Mouse (Mus musculus) heart, adult 9 months (tissue): ENCODE measurements around the gene Gm13696.
"Not testable (repeated sequence)": the region's sequence is repeated elsewhere in the genome, so short reads cannot be mapped to it uniquely, and the experiment has no call there.

Experiments
- DNase-seq, 2 experiments: peaks; one replicate each; pipeline ENCODE4 v3.0.0; 2022; ENCODE audit warnings: low spot score in 2 of 2

Gm13696 gene

DNA sequence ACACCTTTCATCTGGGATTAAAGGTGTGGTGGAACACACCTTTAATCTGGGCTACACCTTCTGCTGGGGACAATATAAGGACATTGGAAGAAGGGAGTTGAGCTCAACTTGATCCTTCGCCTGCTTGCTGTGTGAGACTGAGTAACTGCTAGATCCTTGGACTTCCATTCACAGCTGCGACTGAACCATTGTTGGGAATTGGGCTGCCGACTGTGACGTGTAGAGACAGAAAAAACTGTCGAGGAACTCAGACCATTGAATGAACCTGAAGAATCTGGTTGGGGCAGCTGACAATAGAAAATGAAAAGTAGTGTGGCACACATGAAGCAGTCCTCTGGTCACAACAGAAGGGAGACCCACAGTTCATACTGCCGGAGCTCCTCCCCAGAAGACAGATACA is at the start of gene Gm13696:
Gene Gm13696 (plus strand): TSS at position 301 of the 400 bp plus-strand sequence.
- DNase-seq, result not testable (repeated sequence)

- DNase-seq, result no peak
Observed at GRCm38 (mm10) chr2:83929478-83930088, 43.3 kb upstream of the Gm13696 start.

GRCm38 (mm10) chr2:83940931-83941361 is 32.0 kb upstream of the Gm13696 start, which contains the start of gene Zswim2:
Zswim2 (minus strand) TSS chr2:83941228.
- DNase-seq, result no peak

DNA sequence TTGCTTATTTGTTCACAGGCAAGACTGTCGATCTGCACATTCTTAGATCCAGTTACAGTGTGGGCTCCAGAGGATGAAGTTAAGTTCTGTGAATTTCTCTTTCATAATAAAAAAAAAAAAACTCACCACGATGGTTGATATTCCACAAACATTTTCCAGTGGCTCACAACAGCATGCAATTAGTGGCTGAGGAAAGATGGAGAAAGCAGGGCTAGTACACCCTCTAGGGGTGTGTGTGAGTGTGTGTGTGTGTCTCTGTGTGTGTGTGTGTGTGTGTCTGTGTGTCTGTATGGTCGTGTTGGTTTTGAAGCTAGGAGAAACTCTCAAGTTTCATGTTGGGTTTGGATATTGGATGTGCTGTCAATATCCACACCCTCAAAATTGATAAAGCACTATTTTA is 31.5 kb upstream of the Gm13696 start:
- no peak for DNase-seq

- no peak for DNase-seq
Observed at GRCm38 (mm10) chr2:83941792-83942191, 31.1 kb upstream of the Gm13696 start.

- not testable (repeated sequence) for DNase-seq
Observed at GRCm38 (mm10) chr2:83955393-83955792, 17.5 kb upstream of the Gm13696 start, which contains the start of gene Gm13698. Gm13698 (plus strand) TSS chr2:83955693.

GRCm38 (mm10) chr2:83961203-83961602 is 11.7 kb upstream of the Gm13696 start, which contains the start of gene Gm13693:
Gm13693 (plus strand) TSS chr2:83961503.
- DNase-seq, result not testable (repeated sequence)

DNA sequence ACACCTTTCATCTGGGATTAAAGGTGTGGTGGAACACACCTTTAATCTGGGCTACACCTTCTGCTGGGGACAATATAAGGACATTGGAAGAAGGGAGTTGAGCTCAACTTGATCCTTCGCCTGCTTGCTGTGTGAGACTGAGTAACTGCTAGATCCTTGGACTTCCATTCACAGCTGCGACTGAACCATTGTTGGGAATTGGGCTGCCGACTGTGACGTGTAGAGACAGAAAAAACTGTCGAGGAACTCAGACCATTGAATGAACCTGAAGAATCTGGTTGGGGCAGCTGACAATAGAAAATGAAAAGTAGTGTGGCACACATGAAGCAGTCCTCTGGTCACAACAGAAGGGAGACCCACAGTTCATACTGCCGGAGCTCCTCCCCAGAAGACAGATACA is 5.9 kb upstream of the Gm13696 start, which contains the start of gene Gm13695:
Gene Gm13695 (plus strand): TSS at position 301 of the 400 bp plus-strand sequence.
- DNase-seq, result not testable (repeated sequence)

DNA sequence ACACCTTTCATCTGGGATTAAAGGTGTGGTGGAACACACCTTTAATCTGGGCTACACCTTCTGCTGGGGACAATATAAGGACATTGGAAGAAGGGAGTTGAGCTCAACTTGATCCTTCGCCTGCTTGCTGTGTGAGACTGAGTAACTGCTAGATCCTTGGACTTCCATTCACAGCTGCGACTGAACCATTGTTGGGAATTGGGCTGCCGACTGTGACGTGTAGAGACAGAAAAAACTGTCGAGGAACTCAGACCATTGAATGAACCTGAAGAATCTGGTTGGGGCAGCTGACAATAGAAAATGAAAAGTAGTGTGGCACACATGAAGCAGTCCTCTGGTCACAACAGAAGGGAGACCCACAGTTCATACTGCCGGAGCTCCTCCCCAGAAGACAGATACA is 5.7 kb downstream of the Gm13696 start, which contains the start of gene Gm13694:
Gene Gm13694 (plus strand): TSS at position 301 of the 400 bp plus-strand sequence.
- DNase-seq, result not testable (repeated sequence)

GRCm38 (mm10) chr2:83984443-83984842 is 11.5 kb downstream of the Gm13696 start, which contains the start of gene Gm13697:
Gm13697 (plus strand) TSS chr2:83984743.
- DNase-seq, result not testable (repeated sequence)

DNA sequence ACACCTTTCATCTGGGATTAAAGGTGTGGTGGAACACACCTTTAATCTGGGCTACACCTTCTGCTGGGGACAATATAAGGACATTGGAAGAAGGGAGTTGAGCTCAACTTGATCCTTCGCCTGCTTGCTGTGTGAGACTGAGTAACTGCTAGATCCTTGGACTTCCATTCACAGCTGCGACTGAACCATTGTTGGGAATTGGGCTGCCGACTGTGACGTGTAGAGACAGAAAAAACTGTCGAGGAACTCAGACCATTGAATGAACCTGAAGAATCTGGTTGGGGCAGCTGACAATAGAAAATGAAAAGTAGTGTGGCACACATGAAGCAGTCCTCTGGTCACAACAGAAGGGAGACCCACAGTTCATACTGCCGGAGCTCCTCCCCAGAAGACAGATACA is 17.3 kb downstream of the Gm13696 start, which contains the start of gene Gm13691:
Gene Gm13691 (plus strand): TSS at position 301 of the 400 bp plus-strand sequence.
- not testable (repeated sequence) for DNase-seq

- peak; percentile 25 to 53 for DNase-seq
Observed at GRCm38 (mm10) chr2:83993639-83994255, 20.8 kb downstream of the Gm13696 start.

- DNase-seq, result not testable (repeated sequence)
Observed at GRCm38 (mm10) chr2:83994526-83994925, 21.6 kb downstream of the Gm13696 start.

DNA sequence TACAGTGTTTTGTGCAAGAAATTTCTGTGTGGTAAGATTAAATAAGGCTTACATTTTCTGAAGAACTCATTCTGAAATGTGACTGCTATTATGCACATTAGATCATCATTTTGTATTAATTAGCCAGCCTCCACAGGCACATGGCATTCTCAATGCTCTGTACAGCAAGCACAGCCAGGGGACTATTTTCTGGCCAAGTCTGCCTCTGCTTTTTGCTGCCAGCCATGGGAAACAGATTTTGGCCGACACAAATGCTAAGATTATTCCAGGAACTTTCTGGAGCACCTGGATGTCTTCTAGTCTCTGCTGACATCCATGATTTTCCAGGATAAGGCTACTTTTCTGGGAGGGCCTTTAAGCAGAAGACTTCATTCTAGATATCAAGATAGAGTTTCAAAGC is 36.0 kb downstream of the Gm13696 start:
- DNase-seq, result no peak

DNA sequence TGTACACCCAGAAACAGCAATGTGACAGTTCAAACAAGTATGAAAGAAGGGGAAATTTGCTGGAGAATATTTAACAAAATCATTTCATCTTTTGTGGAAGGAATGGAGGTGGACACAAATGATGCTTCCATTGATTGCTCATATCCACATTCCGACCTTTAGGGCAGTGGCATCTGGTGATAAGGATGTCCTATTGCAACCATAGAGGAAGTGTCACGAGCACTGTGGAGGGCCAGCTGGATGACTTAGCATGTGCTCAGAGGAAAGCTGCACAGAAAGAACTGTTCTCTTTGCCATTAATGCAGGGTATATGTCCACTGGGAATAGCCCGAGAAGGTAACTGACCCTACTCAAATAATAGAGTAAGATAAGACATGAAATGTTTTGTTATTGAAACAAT is 36.9 kb downstream of the Gm13696 start:
- DNase-seq, result no peak

- no peak for DNase-seq
Observed at GRCm38 (mm10) chr2:84014572-84014971, 41.6 kb downstream of the Gm13696 start.

GRCm38 (mm10) chr2:84016291-84016690 is 43.4 kb downstream of the Gm13696 start:
- DNase-seq, result not testable (repeated sequence)

- no peak for DNase-seq
Observed at GRCm38 (mm10) chr2:84018330-84018729, 45.4 kb downstream of the Gm13696 start.

- DNase-seq, result peak in 1 of 2 experiments; percentile 14
Observed at GRCm38 (mm10) chr2:84019519-84020305, 46.8 kb downstream of the Gm13696 start.

- peak in 1 of 2 experiments; percentile 15 for DNase-seq
Observed at GRCm38 (mm10) chr2:84021930-84022329, 49.0 kb downstream of the Gm13696 start.

DNA sequence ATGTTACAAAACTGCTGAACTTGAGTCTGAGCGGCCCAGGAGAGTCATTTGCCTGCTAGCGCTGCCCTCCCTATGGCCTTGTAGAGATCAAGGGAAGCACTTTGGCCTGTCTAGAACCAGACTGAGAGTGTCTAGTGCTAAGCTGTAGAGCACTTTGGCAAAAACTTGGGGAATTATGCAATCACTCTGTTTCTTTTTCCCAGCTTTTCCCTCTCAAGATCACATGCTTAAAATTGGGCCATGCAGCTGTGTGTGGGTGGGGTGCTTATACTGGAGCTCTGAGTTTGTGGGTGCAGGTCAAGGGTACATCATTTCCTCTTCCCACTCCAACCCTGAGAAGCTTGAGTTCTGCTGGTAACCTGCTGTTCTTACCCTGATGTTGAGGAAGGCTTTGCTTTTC is 50.0 kb downstream of the Gm13696 start:
- DNase-seq, result peak; percentile 82 to 86

DNA sequence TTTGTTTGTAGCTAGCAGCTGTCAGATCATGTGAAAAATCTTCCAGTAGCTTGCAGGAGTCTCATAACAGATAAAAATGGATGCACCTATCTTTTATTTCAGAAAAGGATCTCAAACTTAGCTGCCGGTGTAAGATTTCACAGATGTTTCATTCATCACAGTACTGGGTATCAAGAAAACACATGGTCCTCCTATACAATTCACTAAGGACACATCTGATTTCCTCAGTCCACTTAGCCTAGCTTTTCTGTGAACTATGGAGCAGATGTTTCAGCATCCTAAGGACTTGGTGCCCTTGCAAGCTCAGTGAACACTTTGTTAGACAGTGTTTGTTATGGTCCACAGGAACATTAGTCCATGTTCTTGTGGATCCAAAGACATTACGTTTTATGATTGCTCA is 50.4 kb downstream of the Gm13696 start:
- no peak for DNase-seq
